Mouse (Mus musculus): ENCODE data around the gene Hist1h2bb. TPM values are rescaled to one million over a fixed set of nuclear protein-coding genes. Genes with fewer than 3 reads are reported as not detected.
"Not testable (repeated sequence)": the region's sequence is repeated elsewhere in the genome, so short reads cannot be mapped to it uniquely, and the experiment has no call there.

The Hist1h2bb gene
- polyA plus RNA-seq, 1 experiment from 2014 or later: 1.7 TPM

- Histone ChIP-seq H3K4me2 (ENCODE audit: low read length) (peak overlapping the region; percentile 60), H3K4me3 (ENCODE audit: control insufficient read depth in 1 of 2, insufficient read depth in 1 of 2, low read depth in 1 of 2, low read length in 2 of 2) (no peak overlapping the region), H3K9ac (ENCODE audit: low read length) (no peak overlapping the region), H3K27me3 (ENCODE audit: control insufficient read depth, insufficient read depth, low read length) (no peaks in the 10 kb centered on the region), H3K36me3 (ENCODE audit: control insufficient read depth, insufficient read depth, low read length) (no peaks in the 10 kb centered on the region), H3K9me3 (ENCODE audit: control insufficient read depth, low read length) (no peaks in the 10 kb centered on the region), H3K4me1 (ENCODE audit: control insufficient read depth in 2 of 2, insufficient read depth in 2 of 2, low read length in 2 of 2) (peaks cover 0 to 14% of the 10 kb centered on the region in 2 experiments; a peak in 3 of 4 replicates), H3K27ac (replicated peaks in 1 of 2; ENCODE audit: control insufficient read depth in 1 of 2, insufficient read depth in 1 of 2, low read depth in 2 of 2, low read length in 2 of 2) (no peak overlapping the region)
- 54% methylated on average over 3 of the region's 3 CpGs for WGBS
- no peak for ATAC-seq (ENCODE audit: insufficient number of reproducible peaks, insufficient read depth, low FRiP score, low read depth)
Measured at GRCm38 (mm10) chr13:23757921-23758320, 11.4 kb downstream of the Hist1h2bb start.

- H3K27ac ChIP-seq (replicated peaks in 1 of 2; ENCODE audit: control insufficient read depth in 1 of 2, insufficient read depth in 1 of 2, low read depth in 2 of 2, low read length in 2 of 2): no peak overlapping the region
- 80% methylated on average over 3 of the region's 3 CpGs for WGBS
Measured at GRCm38 (mm10) chr13:23759251-23759771, 12.8 kb downstream of the Hist1h2bb start.

GRCm38 (mm10) chr13:23759916-23760239 lies 13.3 kb downstream of the Hist1h2bb start:
- no peaks in the 10 kb centered on the region for H3K36me3 ChIP-seq (ENCODE audit: control insufficient read depth, insufficient read depth, low read length)
- 0 out of 4 replicates have a peak overlapping the region, but pooled peaks of 1 of the 2 experiments have one; percentile 43 for H3K4me3 ChIP-seq (ENCODE audit: control insufficient read depth in 1 of 2, insufficient read depth in 1 of 2, low read depth in 1 of 2, low read length in 2 of 2)
- H3K27ac ChIP-seq (replicated peaks in 1 of 2; ENCODE audit: control insufficient read depth in 1 of 2, insufficient read depth in 1 of 2, low read depth in 2 of 2, low read length in 2 of 2): peak overlapping the region; percentile 80 to 95; a peak in 3 of 4 replicates
- H3K4me2 ChIP-seq (ENCODE audit: low read length): peak overlapping the region; percentile 90
- WGBS: 79% methylated on average over 1 of the region's 1 CpGs
- H3K9ac ChIP-seq (ENCODE audit: low read length): peak overlapping the region; percentile 70; the same call in 1 of the 2 replicates
- no peak for ATAC-seq (ENCODE audit: insufficient number of reproducible peaks, insufficient read depth, low FRiP score, low read depth)
- H3K4me1 ChIP-seq (ENCODE audit: control insufficient read depth in 2 of 2, insufficient read depth in 2 of 2, low read length in 2 of 2): peaks cover 8 to 26% of the 10 kb centered on the region in 2 experiments
- no peaks in the 10 kb centered on the region for H3K27me3 ChIP-seq (ENCODE audit: control insufficient read depth, insufficient read depth, low read length)
- H3K9me3 ChIP-seq (ENCODE audit: control insufficient read depth, low read length): no peaks in the 10 kb centered on the region

More at GRCm38 (mm10) chr13:23759251-23759771, 12.8 kb downstream of the Hist1h2bb start:
- Histone ChIP-seq H3K4me2 (ENCODE audit: low read length) (no peak overlapping the region), H3K27me3 (ENCODE audit: control insufficient read depth, insufficient read depth, low read length) (no peaks in the 10 kb centered on the region), H3K4me1 (ENCODE audit: control insufficient read depth in 2 of 2, insufficient read depth in 2 of 2, low read length in 2 of 2) (peaks cover 6 to 21% of the 10 kb centered on the region in 2 experiments), H3K4me3 (ENCODE audit: control insufficient read depth in 1 of 2, insufficient read depth in 1 of 2, low read depth in 1 of 2, low read length in 2 of 2) (no peak overlapping the region), H3K9me3 (ENCODE audit: control insufficient read depth, low read length) (no peaks in the 10 kb centered on the region), H3K9ac (ENCODE audit: low read length) (no peak overlapping the region), H3K36me3 (ENCODE audit: control insufficient read depth, insufficient read depth, low read length) (no peaks in the 10 kb centered on the region)
- no peak for ATAC-seq (ENCODE audit: insufficient number of reproducible peaks, insufficient read depth, low FRiP score, low read depth)

- peaks cover 8 to 26% of the 10 kb centered on the region in 2 experiments for H3K4me1 ChIP-seq (ENCODE audit: control insufficient read depth in 2 of 2, insufficient read depth in 2 of 2, low read length in 2 of 2)
- 2% methylated on average over 17 of the region's 27 CpGs for WGBS
- peak overlapping the region; percentile 80 to 95 for H3K27ac ChIP-seq (replicated peaks in 1 of 2; ENCODE audit: control insufficient read depth in 1 of 2, insufficient read depth in 1 of 2, low read depth in 2 of 2, low read length in 2 of 2)
- H3K36me3 ChIP-seq (ENCODE audit: control insufficient read depth, insufficient read depth, low read length): no peaks in the 10 kb centered on the region
- peak overlapping the region; percentile 90 for H3K4me2 ChIP-seq (ENCODE audit: low read length)
- H3K9ac ChIP-seq (ENCODE audit: low read length): peak overlapping the region; percentile 70
- H3K4me3 ChIP-seq (ENCODE audit: control insufficient read depth in 1 of 2, insufficient read depth in 1 of 2, low read depth in 1 of 2, low read length in 2 of 2): peak overlapping the region; percentile 43 to 47
- H3K9me3 ChIP-seq (ENCODE audit: control insufficient read depth, low read length): no peaks in the 10 kb centered on the region
- H3K27me3 ChIP-seq (ENCODE audit: control insufficient read depth, insufficient read depth, low read length): no peaks in the 10 kb centered on the region
- 0 out of 2 replicates have a peak, but pooled peaks have one; percentile 0 for ATAC-seq (ENCODE audit: insufficient number of reproducible peaks, insufficient read depth, low FRiP score, low read depth)
Measured at GRCm38 (mm10) chr13:23760240-23760971, 13.9 kb downstream of the Hist1h2bb start.

GRCm38 (mm10) chr13:23760972-23761864 lies 14.7 kb downstream of the Hist1h2bb start, which contains the start of gene Hist1h4a:
TSS of gene Hist1h4a (minus strand) at chr13:23761230.
- no peaks in the 10 kb centered on the region for H3K9me3 ChIP-seq (ENCODE audit: control insufficient read depth, low read length)

GRCm38 (mm10) chr13:23761871-23762821 lies 15.6 kb downstream of the Hist1h2bb start, which contains the start of gene Hist1h3a:
TSS of gene Hist1h3a (minus strand) at chr13:23762386.
- H3K9me3 ChIP-seq (ENCODE audit: control insufficient read depth, low read length); H3K27me3 ChIP-seq (ENCODE audit: control insufficient read depth, insufficient read depth, low read length); H3K36me3 ChIP-seq (ENCODE audit: control insufficient read depth, insufficient read depth, low read length): not testable (repeated sequence)
- ATAC-seq (ENCODE audit: insufficient number of reproducible peaks, insufficient read depth, low FRiP score, low read depth): peak; percentile 52
- WGBS: under 1% methylated on average over 34 of the region's 52 CpGs
- H3K4me1 ChIP-seq (ENCODE audit: control insufficient read depth in 2 of 2, insufficient read depth in 2 of 2, low read length in 2 of 2): peaks cover 8 to 26% of the 10 kb centered on the region in 2 experiments
- H3K27ac ChIP-seq (replicated peaks in 1 of 2; ENCODE audit: control insufficient read depth in 1 of 2, insufficient read depth in 1 of 2, low read depth in 2 of 2, low read length in 2 of 2): peak within 1 kb of the TSS; percentile 95
- peak within 1 kb of the TSS; percentile 50 to 69 for H3K4me3 ChIP-seq (ENCODE audit: control insufficient read depth in 1 of 2, insufficient read depth in 1 of 2, low read depth in 1 of 2, low read length in 2 of 2)
- H3K4me2 ChIP-seq (ENCODE audit: low read length): peak within 1 kb of the TSS; percentile 90
- peak within 1 kb of the TSS; percentile 77 for H3K9ac ChIP-seq (ENCODE audit: low read length)

More at GRCm38 (mm10) chr13:23760972-23761864, 14.7 kb downstream of the Hist1h2bb start, which contains the start of gene Hist1h4a:
- H3K4me3 ChIP-seq (ENCODE audit: control insufficient read depth in 1 of 2, insufficient read depth in 1 of 2, low read depth in 1 of 2, low read length in 2 of 2): peak within 1 kb of the TSS; percentile 43 to 55
- H3K4me2 ChIP-seq (ENCODE audit: low read length): peak within 1 kb of the TSS; percentile 90
- under 1% methylated on average over 61 of the region's 72 CpGs for WGBS
- ATAC-seq (ENCODE audit: insufficient number of reproducible peaks, insufficient read depth, low FRiP score, low read depth): peak; percentile 86
- H3K9ac ChIP-seq (ENCODE audit: low read length): peak within 1 kb of the TSS; percentile 77
- peak within 1 kb of the TSS; percentile 95 for H3K27ac ChIP-seq (replicated peaks in 1 of 2; ENCODE audit: control insufficient read depth in 1 of 2, insufficient read depth in 1 of 2, low read depth in 2 of 2, low read length in 2 of 2)
- no peaks in the 10 kb centered on the region for H3K27me3 ChIP-seq (ENCODE audit: control insufficient read depth, insufficient read depth, low read length)
- H3K4me1 ChIP-seq (ENCODE audit: control insufficient read depth in 2 of 2, insufficient read depth in 2 of 2, low read length in 2 of 2): peaks cover 8 to 26% of the 10 kb centered on the region in 2 experiments
- H3K36me3 ChIP-seq (ENCODE audit: control insufficient read depth, insufficient read depth, low read length): no peaks in the 10 kb centered on the region
